Mouse (Mus musculus) layer of hippocampus, adult 6 months (tissue): ENCODE data around the gene Zfp747. TPM values are rescaled to one million over a fixed set of nuclear protein-coding genes. Genes with fewer than 3 reads are reported as not detected.

ENCODE experiments used
- long read RNA-seq, 2 experiments: library from polyadenylated mRNA; unstranded; transcript quantifications; one replicate each; pipeline ENCODE4 v2.0.0; 2019 to 2020
- polyA plus RNA-seq: library from polyadenylated mRNA; unstranded; fragments of <200 nt; fragmentation: Nextera tagmentation; gene quantifications from 2 replicates; pipeline ENCODE4 v1.2.3, GENCODE M21; 2021

Zfp747 gene
- polyA plus RNA-seq: 3.3 and 3.5 TPM in 2 replicates
- long read RNA-seq, experiment 1, transcript Zfp747-201 (3 exons, 2,684 nt): major isoform, 10 of 11 reads
- long read RNA-seq, experiment 1, partial matches to known transcripts: 0 of 11 reads
- long read RNA-seq, experiment 1, other reads (novel, unspliced or antisense): 1 of 11 reads
- long read RNA-seq, experiment 2, transcript Zfp747-201 (3 exons, 2,684 nt): major isoform, 31 of 39 reads
- long read RNA-seq, experiment 2, partial matches to known transcripts: 1 of 39 reads
- long read RNA-seq, experiment 2, other reads (novel, unspliced or antisense): 1 of 39 reads

DNA sequence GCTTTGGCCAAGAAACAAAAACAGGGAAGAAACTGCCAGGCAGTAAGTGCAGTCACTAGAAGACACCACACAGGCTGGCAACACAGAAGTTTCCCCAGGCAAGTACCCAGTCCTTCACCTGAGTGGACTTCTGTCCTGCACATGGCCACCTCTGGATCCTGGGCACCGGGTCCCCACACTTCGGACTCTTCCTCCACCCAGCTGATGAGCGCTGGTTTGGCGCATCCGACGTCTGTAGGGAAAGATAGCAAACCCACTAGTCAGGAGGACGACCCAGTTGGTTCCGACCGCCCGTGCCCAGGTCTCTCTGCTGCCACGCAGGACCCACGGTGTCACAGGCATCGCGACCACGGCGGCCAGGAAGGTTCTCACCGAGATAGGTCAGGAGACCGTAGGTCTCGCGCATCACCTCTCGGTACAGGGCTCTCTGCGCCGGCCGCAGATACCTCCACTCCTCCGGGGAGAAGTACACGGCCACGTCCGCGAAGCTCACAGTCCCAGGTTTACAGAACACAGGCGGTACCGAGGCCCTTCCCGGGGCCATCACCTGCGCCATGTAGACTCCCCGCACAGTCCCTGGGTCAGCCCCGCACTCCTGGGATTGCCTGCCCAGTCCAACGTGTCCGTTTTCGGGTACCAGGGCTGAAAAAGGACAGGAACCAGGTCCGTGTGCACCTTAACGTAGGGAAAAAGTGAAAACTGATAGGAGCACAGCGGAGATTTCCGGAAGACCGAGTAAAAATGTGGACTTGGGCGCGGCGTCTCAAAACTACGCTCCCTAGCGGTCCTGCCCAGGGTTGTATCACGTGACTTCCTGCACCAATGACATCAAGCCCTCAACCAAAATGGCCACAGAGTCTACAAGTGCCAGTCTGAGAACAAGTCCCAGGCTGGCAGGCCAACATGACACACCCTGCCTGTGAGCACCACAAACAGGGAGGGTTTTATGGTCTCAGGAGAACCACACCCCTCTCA is at the start of gene Zfp747:
Gene Zfp747 (minus strand): TSS at position 780 of the 975 bp plus-strand sequence.

GRCm38 (mm10) chr7:127421388-127422191 is 45.7 kb upstream of the Zfp747 start, which contains the start of gene Zfp688:
Zfp688 (minus strand) TSS chr7:127422068.

DNA sequence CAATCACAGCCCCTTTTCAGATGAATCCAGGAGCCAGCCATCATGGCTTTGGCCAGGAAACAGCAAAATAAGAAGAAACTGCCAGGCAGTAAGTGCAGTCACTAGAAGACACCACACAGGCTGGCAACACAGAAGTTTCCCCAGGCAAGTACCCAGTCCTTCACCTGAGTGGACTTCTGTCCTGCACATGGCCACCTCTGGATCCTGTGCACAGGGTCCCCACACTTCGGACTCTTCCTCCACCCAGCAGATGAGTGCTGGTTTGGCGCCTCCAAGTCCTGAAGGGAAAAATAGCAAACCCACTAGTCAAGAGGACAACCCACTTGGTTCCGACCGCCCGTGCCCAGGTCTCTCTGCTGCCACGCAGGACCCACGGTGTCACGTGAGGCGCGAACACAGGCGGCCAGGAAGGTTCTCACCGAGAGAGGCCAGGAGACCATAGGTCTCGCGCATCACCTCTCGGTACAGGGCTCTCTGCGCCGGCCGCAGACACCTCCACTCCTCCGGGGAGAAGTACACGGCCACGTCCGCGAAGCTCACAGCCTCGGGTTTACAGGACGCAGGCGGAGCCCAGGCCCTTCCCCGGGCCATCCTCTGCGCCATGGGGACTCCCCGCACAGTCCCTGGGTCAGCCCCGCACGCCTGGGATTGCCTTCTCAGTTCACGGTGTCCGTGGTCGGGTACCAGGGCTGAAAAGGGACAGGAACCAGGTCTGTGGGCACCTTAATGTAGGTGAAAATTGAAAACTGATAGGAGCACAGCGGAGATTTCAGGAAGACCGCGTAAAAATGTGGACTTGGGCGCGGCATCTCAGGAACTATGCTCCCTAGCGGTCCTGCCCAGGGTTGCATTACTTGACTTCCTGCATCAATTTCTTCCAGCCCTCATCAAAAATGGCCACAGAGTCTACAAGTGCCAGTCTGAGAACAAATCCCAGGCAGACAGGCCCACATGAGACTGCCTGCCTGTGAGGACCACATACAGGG is 30.4 kb upstream of the Zfp747 start, which contains the start of gene Zfp764:
Gene Zfp764 (minus strand): TSS at position 821 of the 986 bp plus-strand sequence.

DNA sequence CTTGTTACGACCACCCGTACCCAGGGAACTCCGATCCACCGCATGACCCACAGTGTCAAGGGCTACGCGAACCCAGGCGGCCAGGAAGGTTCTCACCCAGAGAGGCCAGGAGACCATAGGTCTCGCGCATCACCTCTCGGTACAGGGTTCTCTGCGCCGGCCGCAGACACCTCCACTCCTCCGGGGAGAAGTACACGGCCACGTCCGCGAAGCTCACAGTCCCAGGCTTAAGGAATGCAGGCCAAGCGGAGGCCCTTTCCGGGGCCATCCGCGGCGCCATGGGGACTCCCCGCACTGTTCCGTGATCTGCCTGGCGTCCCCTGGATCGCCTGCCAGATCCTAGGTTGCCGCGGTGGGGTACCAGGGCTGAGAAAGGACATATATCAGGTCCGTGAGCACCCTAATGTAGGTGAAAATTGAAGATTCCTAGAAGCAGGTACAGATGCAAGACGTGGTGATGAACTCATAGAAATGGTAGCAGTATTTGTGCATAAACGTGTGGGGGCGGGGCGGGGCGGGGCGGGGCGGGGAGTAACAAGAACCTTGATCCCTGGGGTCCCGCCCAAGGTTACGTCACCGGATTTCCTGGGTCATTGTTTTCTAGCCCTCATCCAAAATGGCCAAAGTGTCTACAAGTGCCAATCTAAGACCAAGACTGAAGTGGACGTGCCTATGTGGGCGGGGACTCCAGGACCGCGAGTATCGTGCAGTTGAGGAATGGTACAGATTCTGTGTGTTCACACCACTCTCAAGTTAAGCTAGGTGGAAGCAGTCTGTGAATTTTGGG is 17.5 kb upstream of the Zfp747 start, which contains the start of gene E430018J23Rik:
Gene E430018J23Rik (minus strand): TSS at position 473 of the 787 bp plus-strand sequence.

GRCm38 (mm10) chr7:127386641-127387392 is 11.0 kb upstream of the Zfp747 start, which contains the start of gene 9130019O22Rik:
9130019O22Rik (minus strand) TSS chr7:127387166.

GRCm38 (mm10) chr7:127345512-127346325 is 30.1 kb downstream of the Zfp747 start, which contains the start of gene Zfp768:
Zfp768 (minus strand) TSS chr7:127345589.

Other genes with a start within 250 kb of the Zfp747 start
- gene Spn, start 238.2 kb downstream of the Zfp747 start, polyA plus RNA-seq: 0.06 TPM in 1 of 2 replicates, not detected in the other
- 30.0 and 34.9 TPM in 2 replicates for gene Cd2bp2, start 180.0 kb downstream of the Zfp747 start, polyA plus RNA-seq
- 8.5 and 9.3 TPM in 2 replicates for gene Tbc1d10b, start 167.6 kb downstream of the Zfp747 start, polyA plus RNA-seq
- 4.1 and 5.1 TPM in 2 replicates for gene Mylpf, start 167.2 kb downstream of the Zfp747 start, polyA plus RNA-seq
- gene Zfp553, start 143.0 kb downstream of the Zfp747 start, polyA plus RNA-seq: 12.1 and 12.3 TPM in 2 replicates
- gene Sept1, start 142.9 kb downstream of the Zfp747 start, polyA plus RNA-seq: 1.3 and 2.0 TPM in 2 replicates
- gene Zfp771, start 131.8 kb downstream of the Zfp747 start, polyA plus RNA-seq: 61.1 and 73.1 TPM in 2 replicates
- 66.6 and 67.2 TPM in 2 replicates for gene Dctpp1, start 115.3 kb downstream of the Zfp747 start, polyA plus RNA-seq
- 60.4 and 69.7 TPM in 2 replicates for gene Sephs2, start 102.0 kb downstream of the Zfp747 start, polyA plus RNA-seq
- gene Itgal, start 79.8 kb downstream of the Zfp747 start, polyA plus RNA-seq: 0.04 and 0.14 TPM in 2 replicates
- 1.9 and 2.1 TPM in 2 replicates for gene Zfp768, start 30.5 kb downstream of the Zfp747 start, polyA plus RNA-seq
- 1.6 and 2.0 TPM in 2 replicates for gene 9130019O22Rik, start 11.1 kb upstream of the Zfp747 start, polyA plus RNA-seq
- 3.6 TPM in 2 replicates for gene E430018J23Rik, start 17.6 kb upstream of the Zfp747 start, polyA plus RNA-seq
- 2.1 and 3.2 TPM in 2 replicates for gene Zfp764, start 30.8 kb upstream of the Zfp747 start, polyA plus RNA-seq
- 30.1 and 32.4 TPM in 2 replicates for gene Zfp688, start 46.0 kb upstream of the Zfp747 start, polyA plus RNA-seq
- 3.2 TPM in 2 replicates for gene Zfp689, start 73.1 kb upstream of the Zfp747 start, polyA plus RNA-seq
- 13.1 and 16.1 TPM in 2 replicates for gene Prr14, start 83.6 kb upstream of the Zfp747 start, polyA plus RNA-seq
- gene Fbrs, start 103.1 kb upstream of the Zfp747 start, polyA plus RNA-seq: 4.1 and 5.4 TPM in 2 replicates
- gene Srcap, start 135.9 kb upstream of the Zfp747 start, polyA plus RNA-seq: 11.6 and 14.6 TPM in 2 replicates
- gene Gm42715, start 143.5 kb upstream of the Zfp747 start, polyA plus RNA-seq: 1.3 and 2.9 TPM in 2 replicates
- gene Tmem265, start 185.3 kb upstream of the Zfp747 start, polyA plus RNA-seq: 0.69 TPM in 1 of 2 replicates, not detected in the other
- gene Phkg2, start 197.3 kb upstream of the Zfp747 start, polyA plus RNA-seq: 17.9 and 19.5 TPM in 2 replicates
- 14.1 and 19.3 TPM in 2 replicates for gene Ccdc189, start 212.5 kb upstream of the Zfp747 start, polyA plus RNA-seq
- 8.5 and 10.1 TPM in 2 replicates for gene Rnf40, start 212.7 kb upstream of the Zfp747 start, polyA plus RNA-seq
- gene Zfp629, start 239.7 kb upstream of the Zfp747 start, polyA plus RNA-seq: 2.6 and 3.4 TPM in 2 replicates